Mouse (Mus musculus) hindbrain, postnatal 0 days (tissue): ENCODE data around the gene Sltm. TPM values are rescaled to one million over a fixed set of nuclear protein-coding genes. Genes with fewer than 3 reads are reported as not detected.

Source experiments
- ATAC-seq: fragments of 200-750 bp; cut with Nextera tagmentation; 2 replicates; pipeline ENCODE4 v1.8.0; 2017; ENCODE audit warnings: mild to moderate bottlenecking, moderate TSS enrichment, moderate library complexity
- DNase-seq: peaks from one replicate; pipeline ENCODE4 v3.0.0-alpha.2; 2015; ENCODE audit warnings: low spot score
- H3K27ac ChIP-seq: fragments of 300-500 bp; sonication (generic); 2 replicates; pipeline ENCODE4 v1.5.1; 2014; ENCODE audit warnings: mild to moderate bottlenecking
- H3K27me3 ChIP-seq: fragments of 300-500 bp; sonication (generic); 2 replicates; pipeline ENCODE4 v1.6.1; 2014; ENCODE audit warnings: low read length, mixed read lengths; ENCODE audit not compliant: insufficient read depth
- H3K36me3 ChIP-seq: fragments of 300-500 bp; sonication (generic); 2 replicates; pipeline ENCODE4 v1.6.1; 2014; ENCODE audit warnings: low read length, mixed read lengths; ENCODE audit not compliant: insufficient read depth
- H3K4me1 ChIP-seq: fragments of 300-500 bp; sonication (generic); 2 replicates; pipeline ENCODE4 v1.6.1; 2014; ENCODE audit warnings: antibody characterized with exemption, low read length, mixed read lengths; ENCODE audit not compliant: insufficient read depth
- H3K4me2 ChIP-seq: fragments of 300-500 bp; sonication (generic); 2 replicates; pipeline ENCODE4 v1.6.1; 2014; ENCODE audit warnings: low read depth, mild to moderate bottlenecking, low read length, moderate library complexity, mixed read lengths
- H3K4me3 ChIP-seq: fragments of 300-500 bp; sonication (generic); 2 replicates; pipeline ENCODE4 v1.5.1; 2014; ENCODE audit warnings: low read length
- H3K9ac ChIP-seq: fragments of 300-500 bp; sonication (generic); replicated peaks from 2 replicates; pipeline ENCODE4 v1.6.1; 2014; ENCODE audit warnings: mild to moderate bottlenecking, low read length, moderate library complexity, mixed read lengths
- H3K9me3 ChIP-seq: fragments of 300-500 bp; sonication (generic); 2 replicates; pipeline ENCODE4 v1.6.1; 2016; ENCODE audit warnings: low read length, mixed read lengths
- CTCF ChIP-seq: IDR thresholded peaks from 2 replicates; pipeline ENCODE4 v1.5.1; 2016; ENCODE audit warnings: antibody characterized with exemption, control low read depth, low read depth
- WGBS: fragments of 180-500 bp; shearing (Covaris S2); extraction: QIAGEN DNeasy Blood & Tissue Kit; methylation state at CpG from one replicate; pipeline ENCODE4 v1.1.7; 2014; 5-methylcytosine and 5-hydroxymethylcytosine counted together
- polyA plus RNA-seq: library from polyadenylated mRNA; unstranded; fragments of >200 nt; fragmentation: Nextera tagmentation; extraction: Ambion mirVana; gene quantifications from 2 replicates; pipeline ENCODE4 v1.2.1, GENCODE M21; 2015
- total RNA-seq: library from RNA; depleted of rRNA; stranded (reverse); fragments of >200 nt; gene quantifications from 2 replicates; pipeline ENCODE4 v1.2.3, GENCODE M21; 2014

The Sltm gene
- total and polyA plus RNA-seq, 2 experiments from 2014 or later = 23.2 to 39.4 TPM

- H3K4me3 ChIP-seq = no peak overlapping the region
- no peaks in the 10 kb centered on the region for H3K4me1 ChIP-seq
- H3K27ac ChIP-seq = no peak overlapping the region
- no peak overlapping the region for H3K9ac ChIP-seq
- ATAC-seq = no peak
- H3K4me2 ChIP-seq = no peak overlapping the region
- H3K9me3 ChIP-seq = no peaks in the 10 kb centered on the region
- 95% methylated on average over 8 of the region's 8 CpGs for WGBS
- peaks cover 20% of the 10 kb centered on the region for H3K36me3 ChIP-seq
- no peak for DNase-seq
- H3K27me3 ChIP-seq = no peaks in the 10 kb centered on the region
- no peak for TF ChIP-seq CTCF
These were observed 27.8 kb downstream of the Sltm start for GRCm38 (mm10) chr9:70570351-70570750.

- H3K27ac ChIP-seq = no peak overlapping the region
These were observed 35.6 kb downstream of the Sltm start for GRCm38 (mm10) chr9:70578123-70578522.

DNA sequence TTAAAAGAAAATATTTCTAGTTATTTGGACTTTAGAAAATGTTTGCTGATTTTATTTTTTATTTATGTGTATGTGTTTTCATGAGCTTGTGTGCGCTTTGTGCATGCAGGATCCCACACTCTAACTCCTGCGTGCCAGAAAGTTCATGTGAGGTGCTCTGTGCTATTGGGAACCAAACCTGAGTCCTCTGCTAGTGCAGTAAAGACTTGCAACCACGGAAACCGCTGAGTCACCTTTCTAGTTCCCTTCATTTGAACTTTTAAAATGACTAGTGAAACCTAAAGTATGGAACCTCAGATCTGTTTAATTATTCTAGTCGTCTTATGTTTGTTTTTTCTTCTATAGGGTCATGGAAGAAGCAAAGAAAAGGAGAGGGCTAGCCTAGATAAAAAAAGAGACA lies 38.4 kb downstream of the Sltm start:
- Histone ChIP-seq H3K4me1 (no peaks in the 10 kb centered on the region), H3K4me3 (no peak overlapping the region), H3K27me3 (no peaks in the 10 kb centered on the region), H3K9me3 (no peaks in the 10 kb centered on the region), H3K4me2 (no peak overlapping the region), H3K36me3 (peaks cover 41% of the 10 kb centered on the region), H3K9ac (no peak overlapping the region), H3K27ac (no peak overlapping the region)
- DNase-seq (no peak), ATAC-seq (no peak)
- WGBS = 87% methylated on average over 5 of the region's 5 CpGs
- TF ChIP-seq CTCF = no peak

More at GRCm38 (mm10) chr9:70578123-70578522, 35.6 kb downstream of the Sltm start:
- no peak overlapping the region for H3K4me3 ChIP-seq
- no peaks in the 10 kb centered on the region for H3K4me1 ChIP-seq
- ATAC-seq (no peak), DNase-seq (no peak)
- H3K9ac ChIP-seq = no peak overlapping the region
- peaks cover 31% of the 10 kb centered on the region for H3K36me3 ChIP-seq
- no peaks in the 10 kb centered on the region for H3K9me3 ChIP-seq
- 90% methylated on average over 2 of the region's 2 CpGs for WGBS
- H3K4me2 ChIP-seq = no peak overlapping the region
- TF ChIP-seq CTCF = no peak
- no peaks in the 10 kb centered on the region for H3K27me3 ChIP-seq

DNA sequence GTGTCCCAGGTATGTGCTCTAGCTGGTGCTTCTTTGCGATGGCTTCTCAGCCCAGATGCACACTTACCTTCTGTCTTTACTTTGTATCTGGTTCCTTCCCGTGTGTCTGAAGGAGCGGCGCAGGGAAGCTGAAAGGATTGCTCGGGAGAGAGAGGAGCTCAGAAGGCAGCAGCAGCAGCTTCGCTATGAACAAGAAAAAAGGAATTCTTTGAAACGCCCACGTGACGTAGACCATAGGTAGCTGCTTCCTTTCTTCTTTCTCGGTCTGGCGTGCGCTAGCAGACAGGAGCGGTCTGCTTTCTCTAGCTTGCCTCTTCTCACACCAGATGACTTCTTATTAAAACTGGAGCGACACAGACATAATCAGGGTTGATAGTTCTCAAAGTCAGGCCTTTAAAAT lies 42.1 kb downstream of the Sltm start:
- Histone ChIP-seq H3K9ac (no peak overlapping the region), H3K27me3 (no peaks in the 10 kb centered on the region), H3K4me3 (no peak overlapping the region), H3K27ac (no peak overlapping the region), H3K36me3 (peaks cover 61% of the 10 kb centered on the region), H3K4me2 (no peak overlapping the region), H3K9me3 (no peaks in the 10 kb centered on the region), H3K4me1 (no peaks in the 10 kb centered on the region)
- WGBS = 86% methylated on average over 14 of the region's 14 CpGs
- no peak for TF ChIP-seq CTCF
- no peak for ATAC-seq
- no peak for DNase-seq

GRCm38 (mm10) chr9:70585172-70585571 lies 42.6 kb downstream of the Sltm start:
- H3K9ac ChIP-seq = no peak overlapping the region
- no peak overlapping the region for H3K4me2 ChIP-seq
- no peak overlapping the region for H3K27ac ChIP-seq

DNA sequence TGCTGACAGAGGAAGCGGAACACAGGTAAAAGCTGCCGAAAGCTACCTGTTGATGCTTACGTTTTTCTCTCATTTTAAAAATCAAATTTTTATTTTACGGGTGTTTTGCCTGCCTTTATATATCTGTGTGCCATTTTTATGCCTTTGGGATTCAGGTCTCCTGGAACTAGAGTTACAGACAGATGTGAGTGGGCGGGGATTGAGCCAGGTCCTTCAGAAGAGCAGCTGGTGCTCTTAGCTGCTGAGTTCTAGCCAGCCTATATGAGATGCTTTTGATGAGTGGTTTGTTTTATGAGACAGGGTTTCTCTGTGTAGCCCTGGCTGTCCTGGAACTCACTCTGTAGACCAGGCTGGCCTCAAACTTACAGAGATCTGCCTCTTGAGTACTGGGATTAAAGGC lies 44.6 kb downstream of the Sltm start:
- DNase-seq = no peak
- Histone ChIP-seq H3K4me1 (no peaks in the 10 kb centered on the region), H3K27ac (no peak overlapping the region), H3K4me2 (no peak overlapping the region), H3K9me3 (no peaks in the 10 kb centered on the region), H3K9ac (no peak overlapping the region), H3K4me3 (no peak overlapping the region), H3K36me3 (peaks cover 62% of the 10 kb centered on the region), H3K27me3 (no peaks in the 10 kb centered on the region)
- no peak for TF ChIP-seq CTCF
- ATAC-seq = no peak
- WGBS = 96% methylated on average over 5 of the region's 5 CpGs

More at GRCm38 (mm10) chr9:70585172-70585571, 42.6 kb downstream of the Sltm start:
- H3K27me3 ChIP-seq = no peaks in the 10 kb centered on the region
- WGBS = 92% methylated on average over 5 of the region's 5 CpGs
- H3K4me1 ChIP-seq = no peaks in the 10 kb centered on the region
- H3K9me3 ChIP-seq = no peaks in the 10 kb centered on the region
- TF ChIP-seq CTCF = no peak
- DNase-seq (no peak), ATAC-seq (no peak)
- no peak overlapping the region for H3K4me3 ChIP-seq
- H3K36me3 ChIP-seq = peaks cover 60% of the 10 kb centered on the region

- no peaks in the 10 kb centered on the region for H3K9me3 ChIP-seq
- 94% methylated on average over 4 of the region's 4 CpGs for WGBS
These were observed 48.2 kb downstream of the Sltm start for GRCm38 (mm10) chr9:70590775-70591174.

More at GRCm38 (mm10) chr9:70590775-70591174, 48.2 kb downstream of the Sltm start:
- no peak overlapping the region for H3K9ac ChIP-seq
- no peak overlapping the region for H3K4me3 ChIP-seq
- peaks cover 56% of the 10 kb centered on the region for H3K36me3 ChIP-seq
- ATAC-seq (no peak), DNase-seq (no peak)
- H3K27ac ChIP-seq = no peak overlapping the region
- TF ChIP-seq CTCF = no peak
- no peak overlapping the region for H3K4me2 ChIP-seq
- no peaks in the 10 kb centered on the region for H3K27me3 ChIP-seq
- no peaks in the 10 kb centered on the region for H3K4me1 ChIP-seq
